Mouse (Mus musculus): ENCODE measurements around the gene Fam72a. TPM values are rescaled to one million over a fixed set of nuclear protein-coding genes. Genes with fewer than 3 reads are reported as not detected.

Gene Fam72a
- total RNA-seq, 2 experiments from 2014 or later: 1.3 TPM

GRCm38 (mm10) chr1:131578943-131579680 is 51.4 kb downstream of the Fam72a start:
- peak in 1 of 2 experiments; percentile 37 for DNase-seq (ENCODE audit: low spot score in 2 of 2)

GRCm38 (mm10) chr1:131580389-131580788 is 52.7 kb downstream of the Fam72a start:
- no peak for DNase-seq (ENCODE audit: low spot score in 2 of 2)

GRCm38 (mm10) chr1:131583598-131583997 is 55.9 kb downstream of the Fam72a start:
- DNase-seq (ENCODE audit: low spot score in 2 of 2): no peak

- peak; percentile 63 to 88 for DNase-seq (ENCODE audit: low spot score in 2 of 2)
Measured at GRCm38 (mm10) chr1:131586836-131587235, 59.1 kb downstream of the Fam72a start.

Small RNA genes within 50 kb of the gene (microRNA-seq; reads per million reads assigned to microRNA genes)
- gene Gm24273: 0 reads per million in 2 experiments

Other genes starting within 250 kb of the Fam72a start
- 1 to 10 TPM; 1.2 to 1.8 TPM for gene Ikbke, start 248.3 kb upstream of the Fam72a start, total RNA-seq (2021)
- 10 to 100 TPM; 75.1 to 87.6 TPM for gene Srgap2, start 551 bp upstream of the Fam72a start, total RNA-seq (2021)
- gene Avpr1b, start 71.3 kb downstream of the Fam72a start, total RNA-seq (2021): under 1 TPM; 0.35 to 0.51 TPM
- gene Ctse, start 110.4 kb downstream of the Fam72a start, total RNA-seq (2021): under 1 TPM in 1 of 2 experiments, not detected in 1; 0.17 TPM
- under 1 TPM; 0.76 to 0.77 TPM for gene Rab7b, start 160.8 kb downstream of the Fam72a start, total RNA-seq (2021)
- gene Slc26a9, start 216.1 kb downstream of the Fam72a start, total RNA-seq (2021): under 1 TPM; 0.12 to 0.15 TPM

Data from layer of hippocampus, adult 18-20 months (tissue).